Mouse (Mus musculus) inflammation-experienced regulatory T-cells, adult 16 weeks (primary cell): ENCODE results near the gene Noa1. TPM values are rescaled to one million over a fixed set of nuclear protein-coding genes. Genes with fewer than 3 reads are reported as not detected.

Experiments used
- polyA plus RNA-seq: library from polyadenylated mRNA; unstranded; fragments of 100-300 nt; shearing (Covaris generic); gene quantifications from one replicate; pipeline ENCODE4 v1.2.1, GENCODE M21; 2017

Gene Noa1
- polyA plus RNA-seq: 9.1 TPM

DNA sequence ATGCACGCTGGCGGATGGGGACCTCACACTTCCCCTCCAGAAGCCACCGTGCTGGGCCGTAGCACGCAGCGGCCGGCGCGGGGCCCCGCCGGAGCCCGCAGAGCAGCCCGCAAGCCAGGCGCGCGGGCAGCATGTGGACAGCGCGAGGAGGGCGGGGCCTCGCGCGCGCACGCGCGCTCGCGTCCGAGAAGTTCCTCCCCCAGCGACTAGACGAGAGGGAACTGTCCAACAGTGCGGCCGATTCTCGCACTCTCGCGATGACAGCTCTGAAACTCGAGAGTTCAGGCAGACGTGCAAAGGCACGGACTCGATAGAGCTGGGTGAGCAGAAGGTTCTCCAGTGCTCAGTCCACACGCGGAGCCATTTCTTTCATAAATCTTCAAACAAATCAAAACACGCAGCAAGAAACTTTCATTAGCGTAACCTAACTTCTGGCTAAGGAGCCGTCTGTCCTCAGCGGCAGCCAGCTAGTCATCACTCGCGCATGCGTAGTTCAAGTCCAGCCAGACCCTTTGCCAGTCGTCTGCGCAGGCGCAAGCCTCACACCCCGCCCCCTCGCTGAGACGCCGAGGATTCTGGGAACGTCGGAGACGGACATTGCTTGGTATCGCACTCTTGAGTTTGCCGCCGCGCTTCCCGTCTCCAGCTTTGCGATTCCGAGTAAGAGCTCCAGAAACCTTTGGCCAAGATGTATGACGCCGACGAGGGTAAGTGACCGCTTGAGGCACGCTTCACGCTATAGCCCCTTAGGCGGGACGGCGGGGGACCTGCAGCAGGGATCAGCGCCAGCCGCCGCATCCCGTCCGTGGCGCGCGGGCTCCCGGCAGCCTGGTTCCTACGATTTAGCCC lies at the start of gene Noa1, which contains the start of gene Polr2b:
TSS of gene Noa1 (minus strand) at position 161 of the 849 bp plus-strand sequence.
TSS of gene Polr2b (plus strand) at position 224 of the 849 bp plus-strand sequence.

GRCm38 (mm10) chr5:77265081-77265670 lies 44.7 kb downstream of the Noa1 start, which contains the start of gene Rest:
Gene Rest (plus strand): TSS chr5:77265491.

Other genes with a start within 250 kb of the Noa1 start
- 271 TPM for gene Hopx, start 195.0 kb downstream of the Noa1 start, polyA plus RNA-seq
- gene Spink2, start 98.6 kb downstream of the Noa1 start, polyA plus RNA-seq: not detected
- gene Rest, start 44.6 kb downstream of the Noa1 start, polyA plus RNA-seq: 17.6 TPM
- gene Polr2b, start 63 bp upstream of the Noa1 start, polyA plus RNA-seq: 90.6 TPM
- gene Igfbp7, start 98.0 kb upstream of the Noa1 start, polyA plus RNA-seq: 0.45 TPM